Mouse (Mus musculus): ENCODE results near the gene Nrxn3. TPM values are rescaled to one million over a fixed set of nuclear protein-coding genes. Genes with fewer than 3 reads are reported as not detected.
A peak's percentile ranks its signal among the peaks of the same experiment; 100 is the strongest.

The Nrxn3 gene
- total RNA-seq, 1 experiment from 2014 or later, result 0.33 TPM

DNA sequence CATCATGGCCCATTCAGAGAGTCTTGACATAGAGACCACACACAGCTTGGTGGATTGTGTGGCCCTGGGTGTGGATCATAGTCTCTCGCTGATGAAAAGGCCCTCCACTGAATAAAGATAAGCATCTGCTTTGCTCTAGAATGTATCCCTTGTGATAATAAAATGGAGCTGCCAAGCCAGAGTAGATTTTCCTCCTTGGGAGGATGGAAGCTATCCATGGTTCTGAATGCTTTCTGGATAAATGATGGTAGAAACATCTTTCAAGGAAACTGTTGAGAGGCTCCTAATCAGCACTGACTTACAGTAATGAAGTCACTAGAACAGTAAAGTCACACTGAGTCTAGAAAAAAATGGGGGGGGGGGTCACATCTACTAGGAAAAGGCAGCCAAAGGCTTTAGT lies 989.1 kb downstream of the Nrxn3 start:
- DNase-seq, result no peak

- no peak for DNase-seq
Observed at GRCm38 (mm10) chr12:89719194-89720080, 996.8 kb downstream of the Nrxn3 start.

GRCm38 (mm10) chr12:89720945-89721344 lies 998.3 kb downstream of the Nrxn3 start:
- DNase-seq, result no peak

- no peak for DNase-seq
Observed at GRCm38 (mm10) chr12:89722462-89722861, 999.8 kb downstream of the Nrxn3 start.

DNA sequence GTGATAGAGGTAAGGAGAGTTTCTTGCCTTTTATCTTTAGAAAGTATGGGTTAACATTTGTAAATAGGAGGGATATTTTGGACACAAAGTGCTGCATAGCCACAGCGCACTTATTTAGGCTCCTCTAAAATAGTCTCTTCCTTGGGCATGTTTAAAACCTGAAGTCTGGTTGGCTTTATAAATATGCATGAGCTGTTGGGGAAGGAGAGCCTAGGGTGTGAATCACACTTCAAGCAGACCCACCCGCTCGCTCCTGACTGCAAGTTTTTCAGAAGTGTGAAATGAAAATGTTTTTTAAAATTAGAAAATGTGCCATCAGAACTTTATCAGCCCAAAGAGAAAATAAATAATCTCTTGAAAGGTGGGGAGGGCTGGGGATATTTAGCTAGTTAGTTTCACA lies 1001.4 kb downstream of the Nrxn3 start:
- no peak for DNase-seq

GRCm38 (mm10) chr12:89742326-89742725 lies 1019.6 kb downstream of the Nrxn3 start:
- no peak for DNase-seq

DNA sequence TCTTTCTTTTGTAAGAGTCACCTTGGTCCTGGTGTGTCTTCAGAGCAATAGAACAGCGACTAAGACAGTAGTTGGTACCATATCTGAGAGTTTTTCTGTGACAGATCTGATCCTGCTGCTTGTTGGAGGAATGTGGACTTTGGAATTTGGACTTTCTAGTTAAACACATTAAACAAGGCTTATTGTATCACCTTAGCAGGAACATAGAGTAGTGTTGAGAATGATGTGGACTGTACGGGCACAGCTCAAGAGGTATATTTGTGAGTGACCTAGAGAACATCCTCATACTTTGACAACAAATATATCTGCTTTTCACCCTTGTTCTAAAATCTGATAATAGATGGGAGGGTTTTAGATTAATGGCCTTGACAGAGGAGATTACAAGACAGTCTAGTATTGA lies 1020.1 kb downstream of the Nrxn3 start:
- DNase-seq, result no peak

DNA sequence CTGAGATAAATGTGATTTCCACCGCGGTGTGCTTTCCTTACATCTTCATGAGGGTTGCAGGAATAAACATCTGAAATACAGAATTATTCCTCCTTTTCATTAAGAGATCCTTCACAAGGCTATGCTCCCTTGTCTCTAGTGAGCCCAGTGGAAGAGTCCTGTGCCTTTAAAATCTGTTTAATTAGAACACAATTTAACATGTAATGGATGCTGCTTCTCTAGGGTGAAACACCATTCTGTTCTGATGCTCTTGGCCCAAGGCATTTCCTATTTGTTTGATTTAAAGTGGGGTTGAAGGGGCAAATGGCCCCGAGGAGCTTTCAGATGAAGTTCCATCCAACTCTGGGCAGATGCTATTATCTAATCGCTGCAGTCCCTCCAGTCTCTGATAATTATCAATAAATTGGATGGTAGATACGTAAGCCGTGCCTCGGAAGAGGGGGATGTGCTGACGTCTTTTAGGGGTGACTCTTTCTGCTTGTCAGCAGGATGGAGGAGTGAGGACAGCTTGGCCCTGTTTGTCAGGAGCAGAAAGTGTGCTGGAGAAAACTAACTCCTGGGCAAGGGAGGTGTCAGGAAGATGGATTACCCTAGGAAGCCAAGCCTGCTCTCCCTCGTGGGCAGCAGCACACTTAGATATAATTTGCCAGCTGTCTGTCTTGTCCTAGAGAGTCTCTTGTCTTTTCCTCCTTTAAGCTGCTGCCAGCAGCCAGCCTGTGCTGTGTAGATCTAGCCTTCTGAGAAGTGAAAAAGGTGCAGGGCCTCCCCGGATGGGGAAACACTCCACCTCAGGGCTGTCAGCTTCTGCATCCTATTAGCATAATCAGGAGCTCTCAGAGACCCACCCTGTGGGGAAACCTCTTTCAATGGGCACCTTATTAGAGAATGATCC lies 1041.8 kb downstream of the Nrxn3 start:
- no peak for DNase-seq

- no peak for DNase-seq
Observed at GRCm38 (mm10) chr12:89765179-89765578, 1042.5 kb downstream of the Nrxn3 start.

GRCm38 (mm10) chr12:89788794-89789193 lies 1066.1 kb downstream of the Nrxn3 start:
- no peak for DNase-seq

GRCm38 (mm10) chr12:89789981-89790380 lies 1067.3 kb downstream of the Nrxn3 start:
- no peak for DNase-seq

- no peak for DNase-seq
Observed at GRCm38 (mm10) chr12:89791829-89792228, 1069.2 kb downstream of the Nrxn3 start.

DNA sequence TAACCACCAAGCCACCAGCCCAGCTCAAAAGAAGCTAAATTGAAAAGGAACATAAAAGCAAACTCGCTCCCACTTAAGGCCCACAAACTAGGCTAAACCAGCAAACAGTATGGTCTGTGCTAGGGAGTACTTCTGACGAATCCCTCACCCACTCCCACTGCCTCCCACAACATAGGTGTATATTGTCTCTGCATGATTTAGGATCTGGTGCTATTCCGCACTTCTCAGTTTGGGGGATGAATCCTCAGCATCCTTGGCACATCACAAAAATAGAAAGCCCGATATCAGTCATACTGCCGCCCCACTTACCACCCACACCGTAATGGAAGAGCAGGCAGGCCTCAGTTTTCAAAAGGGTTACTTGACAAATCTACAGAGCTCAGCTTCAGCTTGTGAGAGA lies 1072.1 kb downstream of the Nrxn3 start:
- no peak for DNase-seq

DNA sequence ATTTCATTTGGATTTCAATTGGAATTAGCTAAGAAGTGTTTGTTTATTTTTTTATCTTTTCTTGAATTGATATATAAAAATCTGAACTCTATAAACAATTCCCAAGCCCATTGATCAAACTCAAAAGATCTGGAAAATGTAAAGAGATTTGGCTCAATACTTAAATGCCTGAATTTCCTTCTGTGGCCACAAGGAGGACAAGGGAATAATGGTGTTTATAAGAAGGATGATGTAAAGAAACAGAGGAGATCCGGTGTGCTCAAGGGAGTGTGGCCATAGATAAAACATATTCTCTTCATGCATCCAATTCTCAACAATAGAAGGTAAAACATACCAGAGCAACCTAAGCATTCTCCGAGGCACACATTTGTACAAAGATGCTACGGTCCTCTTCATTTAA lies 1085.5 kb downstream of the Nrxn3 start:
- no peak for DNase-seq

- DNase-seq, result no peak
Observed at GRCm38 (mm10) chr12:89810146-89810545, 1087.5 kb downstream of the Nrxn3 start.

- DNase-seq, result peak; percentile 77
Observed at GRCm38 (mm10) chr12:89811815-89812549, 1089.3 kb downstream of the Nrxn3 start.

DNA sequence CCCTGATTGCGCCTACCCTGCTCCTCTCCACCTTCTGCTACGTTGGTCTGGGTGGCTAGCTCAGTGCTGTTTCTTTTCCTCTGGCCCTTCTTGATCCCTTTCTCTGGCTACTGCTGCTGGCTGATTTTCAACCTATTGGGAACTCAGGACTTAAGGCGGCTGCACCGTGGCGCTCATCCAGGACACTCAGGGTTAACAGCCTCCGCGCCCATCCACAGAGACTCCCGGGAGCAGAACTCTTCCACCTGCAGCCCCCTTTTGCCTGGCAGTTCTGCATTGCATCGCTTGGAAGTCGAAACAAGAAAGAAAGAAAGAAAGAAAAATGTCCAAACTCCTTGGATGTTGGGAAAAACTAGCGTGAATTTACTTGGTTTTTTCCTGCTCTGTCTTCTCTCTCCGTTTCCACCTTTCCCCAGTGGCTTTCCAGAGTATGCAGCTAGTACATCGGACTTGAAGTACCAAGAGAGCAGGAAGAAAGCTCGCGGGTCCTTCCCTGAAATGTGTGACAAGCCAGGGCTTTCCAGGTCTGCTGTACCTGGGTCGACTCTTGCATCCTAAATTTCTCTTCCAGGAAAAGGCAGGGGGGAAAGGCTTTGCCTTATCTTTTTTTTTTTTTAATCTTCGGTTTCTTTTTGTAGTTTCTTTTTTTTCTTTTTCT lies 1090.0 kb downstream of the Nrxn3 start:
- DNase-seq, result no peak

GRCm38 (mm10) chr12:89813294-89813693 lies 1090.6 kb downstream of the Nrxn3 start:
- DNase-seq, result no peak

DNA sequence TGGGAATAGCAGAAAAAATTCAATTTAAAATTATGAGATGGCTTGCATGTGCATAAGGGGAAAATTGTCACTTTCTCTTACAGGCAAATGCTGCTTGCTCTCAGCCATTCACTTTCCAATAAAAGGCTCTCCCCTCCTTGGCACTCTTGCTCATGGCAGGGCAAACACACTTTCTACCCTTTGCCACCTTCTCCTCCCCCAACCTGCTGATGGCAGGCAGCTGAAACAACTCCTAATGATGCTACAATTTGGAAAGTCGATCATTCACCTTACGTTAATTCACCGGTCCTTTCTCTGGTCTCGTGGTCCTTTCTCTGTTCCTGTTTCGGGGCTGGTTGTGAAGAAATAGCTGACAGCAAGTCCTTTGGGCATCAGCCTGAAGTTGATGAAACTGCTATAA lies 1091.0 kb downstream of the Nrxn3 start:
- no peak for DNase-seq

DNA sequence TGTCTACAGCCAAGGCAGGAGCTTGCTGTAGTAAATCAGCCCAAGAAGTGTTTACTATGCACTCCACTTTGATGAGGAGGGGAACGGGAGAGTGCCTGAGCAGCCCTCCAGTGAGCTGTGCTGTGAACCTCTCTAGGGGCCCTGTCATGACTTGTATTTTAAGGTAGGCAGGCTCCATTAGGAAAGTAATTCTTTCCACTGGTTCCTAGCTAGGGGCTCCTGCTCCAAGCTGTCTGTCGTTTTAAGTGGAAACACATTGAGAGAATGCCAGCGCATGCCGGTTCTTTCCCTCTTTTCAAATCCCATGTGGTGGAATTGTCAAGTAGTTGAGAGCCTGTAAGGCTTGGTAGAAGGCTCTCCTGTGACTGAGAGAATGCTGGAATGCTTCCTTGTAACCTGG lies 1091.9 kb downstream of the Nrxn3 start:
- DNase-seq, result no peak

DNA sequence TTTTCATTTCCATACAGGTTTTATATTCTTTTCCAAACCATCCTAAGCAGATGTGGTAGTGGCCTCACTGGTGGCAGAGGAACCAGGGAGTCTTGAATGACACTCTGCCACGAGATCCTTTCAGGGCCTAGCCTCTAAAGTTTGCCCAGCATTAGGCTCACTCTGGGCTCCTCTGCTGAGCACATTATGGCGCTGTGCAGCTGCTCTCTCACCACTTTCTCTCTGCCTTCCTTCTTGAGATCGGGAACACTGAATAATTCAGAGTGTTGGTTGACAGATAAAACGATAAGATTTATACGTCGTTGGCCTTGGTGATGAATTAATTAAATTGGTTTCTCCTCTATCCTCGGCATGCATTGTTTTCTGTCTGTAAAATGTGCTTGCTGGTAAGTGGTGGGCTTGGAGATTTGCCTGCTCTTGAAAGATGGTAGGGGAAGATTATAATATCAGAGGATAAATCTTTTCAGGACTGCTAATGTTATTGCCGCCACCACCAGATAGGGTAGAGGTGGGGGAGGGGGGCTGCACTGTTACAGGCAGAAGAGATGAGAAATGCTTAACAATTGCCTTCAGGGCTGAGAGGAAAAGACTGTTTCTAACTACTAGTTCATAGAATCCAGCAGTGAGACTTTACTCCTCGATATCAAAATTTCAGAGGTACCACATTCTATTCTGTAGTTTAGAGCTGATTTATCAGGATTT lies 1094.5 kb downstream of the Nrxn3 start:
- DNase-seq, result no peak

Data from adrenal gland, postnatal 14 days (tissue).